Mouse (Mus musculus) thymus, postnatal 36 days (tissue): Measurements from ENCODE around the gene BC025920.

Experiments used
- DNase-seq, 2 experiments: peaks; one replicate each; pipeline ENCODE4 v3.0.0; 2022; ENCODE audit warnings: mixed read lengths in 2 of 2

Gene BC025920

GRCm38 (mm10) chr10:81605974-81606751, at the start of gene BC025920:
Gene BC025920 (plus strand): TSS chr10:81606270.
- peak; percentile 80 to 85 for DNase-seq

GRCm38 (mm10) chr10:81556282-81556681, 49.8 kb upstream of the BC025920 start:
- DNase-seq: peak in 1 of 2 experiments; percentile 20

- DNase-seq: no peak
Measured at GRCm38 (mm10) chr10:81557491-81557890, 48.6 kb upstream of the BC025920 start.

GRCm38 (mm10) chr10:81559163-81559626, 46.9 kb upstream of the BC025920 start, which contains the start of gene Aes:
Gene Aes (plus strand): TSS chr10:81559488.
- peak; percentile 88 to 92 for DNase-seq

- peak; percentile 83 to 91 for DNase-seq
Measured at GRCm38 (mm10) chr10:81559627-81560539, 46.2 kb upstream of the BC025920 start.

GRCm38 (mm10) chr10:81560719-81561459, 45.2 kb upstream of the BC025920 start:
- DNase-seq: peak; percentile 92 to 97

GRCm38 (mm10) chr10:81562411-81562810, 43.7 kb upstream of the BC025920 start:
- DNase-seq: peak in 1 of 2 experiments; percentile 39

GRCm38 (mm10) chr10:81563481-81563880, 42.6 kb upstream of the BC025920 start:
- DNase-seq: peak in 1 of 2 experiments; percentile 41

GRCm38 (mm10) chr10:81564216-81564615, 41.9 kb upstream of the BC025920 start:
- peak; percentile 33 to 55 for DNase-seq

- DNase-seq: peak; percentile 86 to 87
Measured at GRCm38 (mm10) chr10:81564734-81565133, 41.3 kb upstream of the BC025920 start.

GRCm38 (mm10) chr10:81565257-81566228, 40.5 kb upstream of the BC025920 start:
- DNase-seq: peak; percentile 86 to 93

GRCm38 (mm10) chr10:81568381-81569191, 37.5 kb upstream of the BC025920 start:
- peak; percentile 57 to 71 for DNase-seq

GRCm38 (mm10) chr10:81569507-81570237, 36.4 kb upstream of the BC025920 start:
- DNase-seq: no peak

GRCm38 (mm10) chr10:81570238-81570800, 35.8 kb upstream of the BC025920 start:
- no peak for DNase-seq

- peak; percentile 87 to 91 for DNase-seq
Measured at GRCm38 (mm10) chr10:81570831-81571500, 35.1 kb upstream of the BC025920 start.

- peak; percentile 94 to 97 for DNase-seq
Measured at GRCm38 (mm10) chr10:81571501-81571876, 34.6 kb upstream of the BC025920 start.

- no peak for DNase-seq
Measured at GRCm38 (mm10) chr10:81572133-81572671, 33.9 kb upstream of the BC025920 start.

GRCm38 (mm10) chr10:81572975-81573374, 33.1 kb upstream of the BC025920 start:
- DNase-seq: no peak
